Mouse (Mus musculus): ENCODE results near the gene Tacc2. TPM values are rescaled to one million over a fixed set of nuclear protein-coding genes. Genes with fewer than 3 reads are reported as not detected.
"Not testable (repeated sequence)": the region's sequence is repeated elsewhere in the genome, so short reads cannot be mapped to it uniquely, and the experiment has no call there.

Gene Tacc2
- polyA plus RNA-seq, 1 experiment from 2014 or later, result 34.8 TPM

- Histone ChIP-seq H3K4me1 (replicated peaks) (peaks cover 26% of the 10 kb centered on the region), H3K9me3 (no peaks in the 10 kb centered on the region), H3K27me3 (no peaks in the 10 kb centered on the region), H3K9ac (replicated peaks) (no peak within 1 kb of the TSS), H3K4me2 (no peak within 1 kb of the TSS), H3K36me3 (no peaks in the 10 kb centered on the region), H3K27ac (no peak within 1 kb of the TSS), H3K4me3 (replicated peaks) (no peak within 1 kb of the TSS)
- WGBS, result 63% methylated on average over 10 of the region's 11 CpGs
- no peak for ATAC-seq (ENCODE audit: insufficient number of reproducible peaks, insufficient read depth, low FRiP score, low TSS enrichment, low read depth)
These were observed 4.4 kb upstream of the Tacc2 start, which contains the start of gene Nsmce4a for GRCm38 (mm10) chr7:130572821-130573220. TSS of gene Nsmce4a (minus strand) at chr7:130573118.

DNA sequence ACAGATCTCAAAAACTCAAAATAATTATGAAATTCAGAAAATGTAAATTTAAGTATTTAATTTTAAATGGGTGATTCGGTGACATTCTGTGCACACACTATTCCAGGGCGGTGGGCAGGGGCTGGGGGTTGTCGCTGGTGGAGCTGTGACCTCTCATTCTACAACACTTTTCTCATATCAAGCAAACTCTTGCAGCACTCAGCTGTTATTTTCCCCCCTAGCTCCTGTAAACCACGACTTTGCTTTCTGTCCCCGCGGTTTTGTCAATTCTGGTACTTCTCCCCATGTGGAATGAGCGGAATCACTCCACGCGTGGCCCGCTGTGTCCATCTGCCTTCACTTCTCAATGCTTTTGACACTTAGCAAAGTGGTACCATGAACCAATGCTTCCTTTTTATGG, 3.5 kb upstream of the Tacc2 start:
- WGBS, result 95% methylated on average over 10 of the region's 10 CpGs
- no peak for ATAC-seq (ENCODE audit: insufficient number of reproducible peaks, insufficient read depth, low FRiP score, low TSS enrichment, low read depth)

GRCm38 (mm10) chr7:130574211-130574991, 2.8 kb upstream of the Tacc2 start:
- Histone ChIP-seq H3K4me2 (no peak overlapping the region), H3K27me3 (no peaks in the 10 kb centered on the region), H3K36me3 (no peaks in the 10 kb centered on the region), H3K27ac (no peak overlapping the region), H3K9ac (replicated peaks) (no peak overlapping the region), H3K9me3 (no peaks in the 10 kb centered on the region), H3K4me3 (replicated peaks) (no peak overlapping the region), H3K4me1 (replicated peaks) (peaks cover 30% of the 10 kb centered on the region)
- no peak for ATAC-seq (ENCODE audit: insufficient number of reproducible peaks, insufficient read depth, low FRiP score, low TSS enrichment, low read depth)
- 62% methylated on average over 13 of the region's 13 CpGs for WGBS

More for the DNA sequence above, 3.5 kb upstream of the Tacc2 start:
- no peaks in the 10 kb centered on the region for H3K27me3 ChIP-seq
- H3K36me3 ChIP-seq, result no peaks in the 10 kb centered on the region
- H3K4me2 ChIP-seq, result no peak overlapping the region
- H3K4me3 ChIP-seq (replicated peaks), result no peak overlapping the region
- H3K9ac ChIP-seq (replicated peaks), result no peak overlapping the region
- peaks cover 30% of the 10 kb centered on the region for H3K4me1 ChIP-seq (replicated peaks)
- no peaks in the 10 kb centered on the region for H3K9me3 ChIP-seq
- H3K27ac ChIP-seq, result no peak overlapping the region

DNA sequence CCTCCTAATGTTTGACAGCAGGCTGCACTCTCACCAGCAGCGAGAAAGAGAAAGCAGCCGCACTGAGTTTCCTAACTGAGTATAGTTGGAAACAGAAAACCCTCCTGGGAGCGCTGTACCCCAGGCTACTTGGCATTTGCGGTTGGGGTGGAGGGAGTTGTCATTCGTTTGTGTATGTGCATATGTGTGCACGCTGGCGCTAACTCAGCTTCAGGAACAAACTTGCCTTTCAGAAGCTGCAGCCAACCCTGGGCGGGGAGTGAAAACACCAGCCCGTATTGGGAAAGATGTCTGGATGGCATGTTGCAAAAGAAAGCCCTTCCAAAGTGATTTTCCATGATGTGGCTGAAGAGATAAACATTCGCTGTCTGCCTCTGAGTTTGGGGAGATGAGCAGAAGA, 257 bp upstream of the Tacc2 start:
- no peak for ATAC-seq (ENCODE audit: insufficient number of reproducible peaks, insufficient read depth, low FRiP score, low TSS enrichment, low read depth)
- H3K4me2 ChIP-seq, result peak overlapping the region; percentile 45
- WGBS, result 26% methylated on average over 10 of the region's 10 CpGs
- H3K9me3 ChIP-seq, result no peaks in the 10 kb centered on the region
- peak overlapping the region; percentile 31 for H3K27ac ChIP-seq
- H3K4me1 ChIP-seq (replicated peaks), result peaks cover 25% of the 10 kb centered on the region
- H3K9ac ChIP-seq (replicated peaks), result no peak overlapping the region; the same call in 1 of the 2 replicates
- no peaks in the 10 kb centered on the region for H3K27me3 ChIP-seq
- H3K4me3 ChIP-seq (replicated peaks), result peak overlapping the region; percentile 16
- no peaks in the 10 kb centered on the region for H3K36me3 ChIP-seq

GRCm38 (mm10) chr7:130578066-130578465, 828 bp downstream of the Tacc2 start:
- no peaks in the 10 kb centered on the region for H3K36me3 ChIP-seq
- peaks cover 21% of the 10 kb centered on the region for H3K4me1 ChIP-seq (replicated peaks)
- H3K4me2 ChIP-seq, result no peak overlapping the region
- ATAC-seq (ENCODE audit: insufficient number of reproducible peaks, insufficient read depth, low FRiP score, low TSS enrichment, low read depth), result no peak
- 86% methylated on average over 2 of the region's 2 CpGs for WGBS
- H3K9me3 ChIP-seq, result no peaks in the 10 kb centered on the region
- H3K4me3 ChIP-seq (replicated peaks), result no peak overlapping the region
- no peak overlapping the region for H3K9ac ChIP-seq (replicated peaks)
- H3K27me3 ChIP-seq, result no peaks in the 10 kb centered on the region
- peak overlapping the region; percentile 31; the same call in 1 of the 2 replicates for H3K27ac ChIP-seq

DNA sequence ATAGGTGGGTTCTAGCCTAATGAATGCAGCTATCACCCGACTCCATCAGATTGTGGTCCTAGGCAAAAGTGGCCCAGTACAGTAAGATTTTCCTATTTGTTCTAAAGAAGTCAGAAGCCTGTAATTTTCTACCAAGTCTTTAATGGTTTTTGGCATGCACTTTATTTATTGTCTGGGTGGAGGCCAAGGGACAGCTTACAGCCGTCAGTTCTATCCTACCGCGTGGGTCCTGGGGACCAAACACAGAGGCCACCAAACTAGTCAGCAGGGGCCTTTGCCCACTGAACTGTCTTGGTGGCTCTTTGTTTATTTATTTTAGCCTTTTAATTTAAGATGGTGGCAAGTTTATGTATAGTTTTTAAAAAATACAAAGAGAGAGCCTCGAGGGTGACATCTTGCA, 1.4 kb downstream of the Tacc2 start:
- H3K4me3 ChIP-seq (replicated peaks), result no peak overlapping the region
- no peaks in the 10 kb centered on the region for H3K27me3 ChIP-seq
- H3K4me2 ChIP-seq, result no peak overlapping the region
- no peaks in the 10 kb centered on the region for H3K36me3 ChIP-seq
- no peak overlapping the region for H3K27ac ChIP-seq
- no peak overlapping the region for H3K9ac ChIP-seq (replicated peaks)
- 85% methylated on average over 5 of the region's 5 CpGs for WGBS
- peaks cover 19% of the 10 kb centered on the region for H3K4me1 ChIP-seq (replicated peaks)
- H3K9me3 ChIP-seq, result no peaks in the 10 kb centered on the region
- ATAC-seq (ENCODE audit: insufficient number of reproducible peaks, insufficient read depth, low FRiP score, low TSS enrichment, low read depth), result no peak

- Histone ChIP-seq H3K4me2 (no peak overlapping the region), H3K4me1 (replicated peaks) (no peaks in the 10 kb centered on the region; the same call in 1 of the 2 replicates), H3K27me3 (no peaks in the 10 kb centered on the region), H3K27ac (no peak overlapping the region), H3K4me3 (replicated peaks) (no peak overlapping the region), H3K9ac (replicated peaks) (no peak overlapping the region), H3K36me3 (no peaks in the 10 kb centered on the region), H3K9me3 (no peaks in the 10 kb centered on the region)
- WGBS, result 80% methylated on average over 2 of the region's 2 CpGs
- no peak for ATAC-seq (ENCODE audit: insufficient number of reproducible peaks, insufficient read depth, low FRiP score, low TSS enrichment, low read depth)
These were observed 9.4 kb downstream of the Tacc2 start for GRCm38 (mm10) chr7:130586521-130587072.

- H3K4me3 ChIP-seq (replicated peaks), result no peak overlapping the region
- no peaks in the 10 kb centered on the region for H3K36me3 ChIP-seq
- ATAC-seq (ENCODE audit: insufficient number of reproducible peaks, insufficient read depth, low FRiP score, low TSS enrichment, low read depth), result no peak
- WGBS, result 66% methylated on average over 13 of the region's 13 CpGs
- H3K27ac ChIP-seq, result no peak overlapping the region
- no peaks in the 10 kb centered on the region for H3K9me3 ChIP-seq
- H3K9ac ChIP-seq (replicated peaks), result no peak overlapping the region
- H3K27me3 ChIP-seq, result no peaks in the 10 kb centered on the region
- no peak overlapping the region for H3K4me2 ChIP-seq
- H3K4me1 ChIP-seq (replicated peaks), result no peaks in the 10 kb centered on the region; the same call in 1 of the 2 replicates
These were observed 13.0 kb downstream of the Tacc2 start for GRCm38 (mm10) chr7:130590081-130590828.

- H3K27me3 ChIP-seq, result no peaks in the 10 kb centered on the region
- 77% methylated on average over 8 of the region's 8 CpGs for WGBS
- H3K36me3 ChIP-seq, result no peaks in the 10 kb centered on the region
- no peak overlapping the region for H3K9ac ChIP-seq (replicated peaks)
- ATAC-seq (ENCODE audit: insufficient number of reproducible peaks, insufficient read depth, low FRiP score, low TSS enrichment, low read depth), result no peak
- no peak overlapping the region for H3K4me3 ChIP-seq (replicated peaks)
- no peaks in the 10 kb centered on the region for H3K9me3 ChIP-seq
- no peak overlapping the region for H3K4me2 ChIP-seq
- H3K27ac ChIP-seq, result no peak overlapping the region
- no peaks in the 10 kb centered on the region; the same call in 1 of the 2 replicates for H3K4me1 ChIP-seq (replicated peaks)
These were observed 13.7 kb downstream of the Tacc2 start for GRCm38 (mm10) chr7:130590845-130591437.

DNA sequence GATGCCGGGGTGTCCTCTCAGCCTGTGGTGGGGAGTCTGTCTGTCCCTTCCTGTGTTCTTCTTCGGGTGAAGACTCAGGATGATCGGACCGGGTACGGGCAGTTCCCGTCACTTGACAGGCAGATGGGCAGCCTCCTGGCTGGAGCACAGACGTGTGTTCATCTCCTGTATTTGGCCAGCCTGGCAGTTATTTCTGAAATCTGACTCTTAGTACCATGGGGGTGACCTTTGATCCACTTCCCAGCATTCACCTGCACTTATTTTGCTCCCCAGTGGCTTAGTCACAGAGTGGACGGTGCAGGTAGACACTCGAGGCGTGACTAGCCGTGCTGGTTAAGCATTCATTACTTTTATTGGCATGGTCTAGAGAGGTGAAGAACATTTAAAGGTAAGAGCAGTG, 15.7 kb downstream of the Tacc2 start:
- H3K27ac ChIP-seq; H3K36me3 ChIP-seq; H3K27me3 ChIP-seq; H3K4me2 ChIP-seq; H3K9ac ChIP-seq (replicated peaks); H3K4me3 ChIP-seq (replicated peaks); H3K4me1 ChIP-seq (replicated peaks); H3K9me3 ChIP-seq: not testable (repeated sequence)
- no CpG with 5 or more reads among the region's 11 CpGs for WGBS
- peak; percentile 22; the same call in 1 of the 2 replicates for ATAC-seq (ENCODE audit: insufficient number of reproducible peaks, insufficient read depth, low FRiP score, low TSS enrichment, low read depth)

Measured in limb, embryonic 12.5 days (tissue).